Mouse (Mus musculus): ENCODE data around the gene Thumpd2.

Thumpd2 gene

GRCm38 (mm10) chr17:81064979-81065311 lies at the start of gene Thumpd2:
TSS of gene Thumpd2 (minus strand) at chr17:81065082.
- CTCF ChIA-PET: no interaction called here

- CTCF ChIA-PET: no interaction called here
These were observed 39.4 kb upstream of the Thumpd2 start for GRCm38 (mm10) chr17:81104237-81104636.

DNA sequence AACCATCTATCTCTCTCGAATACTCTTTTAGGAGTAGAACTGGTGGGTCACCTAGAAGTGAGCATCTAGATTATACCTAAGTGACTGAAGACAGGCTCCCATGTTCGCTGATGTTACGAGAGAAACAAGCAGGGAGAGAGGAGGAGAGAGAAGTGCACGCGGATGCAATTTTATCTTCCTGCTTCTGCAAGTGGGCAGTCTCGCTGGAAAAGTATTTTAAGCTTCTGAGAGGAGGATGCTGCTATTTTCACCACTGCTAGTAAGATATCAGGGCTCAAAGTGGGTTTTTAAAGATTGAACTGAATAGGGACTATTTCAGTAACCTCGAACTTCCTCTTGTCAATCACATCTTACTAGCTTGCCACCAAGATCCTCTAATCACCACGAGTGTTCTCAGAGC lies 38.0 kb upstream of the Thumpd2 start:
- CTCF ChIA-PET: no interaction called here

- CTCF ChIA-PET: no interaction called here
These were observed 33.6 kb upstream of the Thumpd2 start for GRCm38 (mm10) chr17:81098444-81098843.

GRCm38 (mm10) chr17:81096490-81096889 lies 31.6 kb upstream of the Thumpd2 start:
- CTCF ChIA-PET: interaction anchor here (0.6 kb wide), 1 partner anchor 12 kb away, joined by 3 read pairs; no protein-coding TSS in a partner anchor

DNA sequence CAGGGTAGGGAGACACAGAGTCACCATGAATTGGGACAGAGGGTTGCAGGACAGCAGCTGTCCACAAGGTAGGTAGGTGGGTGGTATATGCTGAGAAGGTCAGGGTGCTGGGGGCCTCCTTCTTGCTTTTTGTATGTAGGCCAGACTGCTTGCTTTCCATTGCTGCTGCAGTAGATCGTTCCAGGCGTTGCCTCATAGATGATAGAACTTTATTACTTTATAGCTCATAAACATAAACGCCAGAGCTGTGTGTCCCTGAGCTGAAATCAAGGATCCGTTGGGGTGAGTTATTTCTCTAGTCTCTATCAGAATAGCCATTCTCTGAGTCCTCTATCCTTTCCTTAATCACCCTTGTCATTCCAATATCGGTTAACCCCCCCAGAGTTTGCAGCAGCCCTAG lies 27.9 kb upstream of the Thumpd2 start:
- CTCF ChIA-PET: no interaction called here

DNA sequence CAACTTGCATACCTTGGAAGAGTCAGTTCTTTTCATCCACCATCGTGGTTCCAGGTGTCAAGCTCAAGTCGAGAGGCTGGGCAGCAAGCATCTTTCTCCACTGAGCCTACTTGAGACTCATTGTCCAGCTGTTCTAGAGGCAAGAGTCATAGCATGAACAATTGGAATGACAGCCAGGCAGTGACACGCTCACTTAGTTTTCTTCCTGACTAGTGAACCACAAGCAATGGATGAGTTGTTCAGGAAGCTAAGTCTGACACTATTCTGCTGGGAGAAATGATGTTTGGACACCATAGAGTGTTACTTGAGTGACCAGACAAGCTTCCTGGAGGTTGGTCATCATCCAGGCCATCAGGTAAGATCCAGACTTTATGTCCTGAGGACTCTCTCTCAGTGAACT lies 24.0 kb upstream of the Thumpd2 start:
- CTCF ChIA-PET: no interaction called here

GRCm38 (mm10) chr17:81087735-81088134 lies 22.9 kb upstream of the Thumpd2 start:
- CTCF ChIA-PET: no interaction called here

GRCm38 (mm10) chr17:81064279-81064978 lies 453 bp downstream of the Thumpd2 start:
- CTCF ChIA-PET: no interaction called here

- CTCF ChIA-PET: interaction anchor here (0.5 kb wide), 1 partner anchor 847 kb away, joined by 3 read pairs; no protein-coding TSS in a partner anchor
These were observed 1.5 kb downstream of the Thumpd2 start for GRCm38 (mm10) chr17:81063346-81063745.

- CTCF ChIA-PET: no interaction called here
These were observed 2.5 kb downstream of the Thumpd2 start for GRCm38 (mm10) chr17:81062349-81062871.

GRCm38 (mm10) chr17:81056796-81057381 lies 8.0 kb downstream of the Thumpd2 start:
- CTCF ChIA-PET: no interaction called here

- CTCF ChIA-PET: no interaction called here
These were observed 8.8 kb downstream of the Thumpd2 start for GRCm38 (mm10) chr17:81056035-81056434.

DNA sequence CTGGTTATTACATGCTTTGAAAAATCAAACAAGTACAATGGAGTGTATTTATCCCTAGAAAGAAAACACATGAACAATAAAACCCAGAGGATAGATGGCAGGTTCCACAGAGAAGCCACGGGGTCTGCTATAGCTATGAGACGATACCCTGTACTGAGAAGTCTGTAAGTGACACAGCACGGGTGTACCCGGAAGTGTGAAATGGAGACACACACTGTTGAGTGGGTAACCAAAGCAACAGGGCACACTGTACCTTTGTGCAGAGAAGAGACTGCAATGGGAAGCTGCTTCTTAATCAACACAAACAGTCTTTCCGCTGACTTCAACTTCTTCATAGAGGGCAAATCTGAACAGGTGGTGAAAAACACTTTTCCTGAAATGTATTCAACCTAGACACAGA lies 9.4 kb downstream of the Thumpd2 start:
- CTCF ChIA-PET: no interaction called here

DNA sequence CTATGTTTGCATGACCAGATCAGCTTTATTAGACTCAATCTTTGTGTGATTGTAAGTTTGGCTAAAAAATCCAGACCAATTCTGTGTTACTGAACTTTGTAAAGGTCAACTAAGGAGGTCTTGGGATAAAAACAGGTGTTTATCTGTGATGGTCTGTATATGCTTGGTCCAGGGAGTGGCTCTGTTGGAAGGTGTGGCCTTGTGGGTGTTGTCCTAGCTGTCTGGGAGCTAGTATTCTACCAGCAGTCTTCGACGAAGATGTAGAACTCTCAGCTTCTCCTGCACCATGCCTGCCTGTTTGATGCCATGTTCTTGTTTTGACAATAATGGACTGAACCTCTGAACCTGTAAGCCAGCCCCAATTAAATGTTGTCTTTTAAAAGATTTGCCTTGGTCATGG lies 11.6 kb downstream of the Thumpd2 start:
- CTCF ChIA-PET: no interaction called here

- CTCF ChIA-PET: no interaction called here
These were observed 16.8 kb downstream of the Thumpd2 start for GRCm38 (mm10) chr17:81047930-81048564.

- CTCF ChIA-PET: no interaction called here
These were observed 19.2 kb downstream of the Thumpd2 start for GRCm38 (mm10) chr17:81045525-81046150.

DNA sequence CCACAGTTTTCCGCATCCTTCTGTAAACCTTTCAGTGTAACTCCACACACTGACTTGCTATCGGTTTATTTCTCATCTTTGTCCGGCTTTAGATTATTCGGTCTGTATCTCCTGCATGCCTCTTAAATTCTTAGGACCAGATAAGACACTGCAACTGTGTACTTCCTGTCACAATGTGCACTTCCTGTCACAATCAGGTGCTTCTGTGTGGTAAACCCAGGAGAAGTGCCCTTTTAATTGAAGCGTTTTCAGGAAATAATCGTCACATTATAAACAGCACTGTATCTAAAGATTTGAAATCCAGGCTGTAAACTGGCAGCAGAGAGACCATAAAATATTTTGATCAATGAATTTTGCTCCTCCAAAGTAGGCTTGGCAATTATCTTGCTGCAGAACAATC lies 19.8 kb downstream of the Thumpd2 start:
- CTCF ChIA-PET: no interaction called here

- CTCF ChIA-PET: no interaction called here
These were observed 20.5 kb downstream of the Thumpd2 start for GRCm38 (mm10) chr17:81044356-81044755.

DNA sequence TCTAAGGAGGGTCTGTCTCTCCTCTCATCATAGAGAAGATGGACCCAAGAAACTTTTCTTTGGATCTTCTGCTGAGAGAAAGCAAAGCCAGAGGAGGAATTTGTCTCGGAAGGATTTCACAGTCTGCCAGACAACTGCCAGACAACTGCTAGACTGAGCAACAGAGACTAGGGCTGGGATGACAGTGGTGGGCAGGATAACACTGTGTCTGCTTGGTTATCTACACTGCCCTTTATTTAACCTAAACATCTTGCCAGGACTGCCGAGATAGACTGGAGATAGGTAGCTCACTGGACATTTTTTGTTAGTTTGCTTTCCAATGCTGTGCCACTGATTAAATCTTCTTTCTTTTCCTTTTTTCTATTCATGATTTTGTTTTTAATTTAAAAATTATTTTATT lies 23.2 kb downstream of the Thumpd2 start:
- CTCF ChIA-PET: no interaction called here

GRCm38 (mm10) chr17:81038707-81039408 lies 26.0 kb downstream of the Thumpd2 start:
- CTCF ChIA-PET: no interaction called here

- CTCF ChIA-PET: no interaction called here
These were observed 29.5 kb downstream of the Thumpd2 start for GRCm38 (mm10) chr17:81035354-81035753.

Measured in spleen, embryonic (tissue).